Comparison of ENCODE assay signal across 9 mouse cellular contexts in the genomic region with DNA sequence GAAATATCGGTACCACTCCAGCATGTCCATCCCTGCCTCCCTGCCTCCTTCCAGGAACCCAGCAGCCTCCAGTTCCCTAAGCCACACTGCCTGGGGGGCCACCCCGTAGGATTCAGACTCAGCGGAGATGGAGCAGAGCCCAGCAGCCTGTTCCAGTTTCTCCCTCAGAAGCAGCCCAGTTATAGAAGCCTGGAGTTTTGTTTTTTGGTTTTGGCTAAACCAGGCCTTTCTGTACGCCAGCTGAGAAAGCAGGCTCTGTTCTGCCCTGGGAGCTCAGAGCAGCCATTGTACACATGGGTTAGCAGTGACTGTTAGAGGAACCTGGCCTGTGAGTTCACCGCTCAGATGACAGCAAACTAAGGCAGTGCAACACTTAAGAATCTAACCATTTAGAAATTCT. TPM values are rescaled to one million over a fixed set of nuclear protein-coding genes. Genes with fewer than 3 reads are reported as not detected.
DNase-seq lines count a peak whose midpoint lies in the region; ATAC-seq and TF ChIP-seq lines count a peak whose summit lies in the region.
"Had no signal": no experiment of that assay in that cellular context is flagged by ENCODE, and none has a peak within 500 bp of the region (broad histone marks: within the 10 kb centered on the region; RNA-seq: fewer than 3 reads in every experiment).

No protein-coding gene starts in this region.

- TF ChIP-seq CTCF in cortical plate, adult 2 months (IDR thresholded peaks at IDR 0.05; ENCODE audit: extremely low read depth, insufficient read depth, low read length): no peak

- WGBS in hindbrain, embryonic 14.5 days: 68% methylated on average over 5 of the region's 5 CpGs
- 59% methylated on average over 5 of the region's 5 CpGs for WGBS in limb, embryonic 13.5 days

- H3K36me3 ChIP-seq in hindbrain, embryonic 14.5 days (replicated peaks; ENCODE audit: control insufficient read depth, insufficient read depth): no peaks in the 10 kb centered on the region
- H3K36me3 ChIP-seq in limb, embryonic 13.5 days: peaks cover 7% of the 10 kb centered on the region; the same call in 1 of the 2 replicates

- no peaks in the 10 kb centered on the region for H3K9me3 ChIP-seq in hindbrain, embryonic 14.5 days (ENCODE audit: control insufficient read depth, low read length)
- no peaks in the 10 kb centered on the region for H3K9me3 ChIP-seq in limb, embryonic 13.5 days

- no peaks in the 10 kb centered on the region; the same call in 1 of the 2 replicates for H3K4me1 ChIP-seq in cortical plate, adult 2 months (ENCODE audit: control insufficient read depth, insufficient read depth, low read length)
- H3K4me1 ChIP-seq in hindbrain, embryonic 14.5 days (replicated peaks; ENCODE audit: control insufficient read depth, insufficient read depth, low read length): peaks cover 35% of the 10 kb centered on the region
- H3K4me1 ChIP-seq in limb, embryonic 13.5 days: peaks cover 22% of the 10 kb centered on the region

- H3K27me3 ChIP-seq in hindbrain, embryonic 14.5 days (ENCODE audit: control insufficient read depth, insufficient read depth, low read length): no peaks in the 10 kb centered on the region
- H3K27me3 ChIP-seq in limb, embryonic 13.5 days: peaks cover 10% of the 10 kb centered on the region; the same call in 1 of the 2 replicates

- TF ChIP-seq POLR2A in cortical plate, adult 2 months (IDR thresholded peaks at IDR 0.05; ENCODE audit: extremely low read depth, insufficient read depth, low read length): 0 out of 2 replicates have a peak, but pooled peaks have one; percentile 15

- H3K4me2 ChIP-seq in hindbrain, embryonic 14.5 days (replicated peaks): no peak overlapping the region
- H3K4me2 ChIP-seq in limb, embryonic 13.5 days (replicated peaks): peak overlapping the region; percentile 43

- ATAC-seq in hindbrain, embryonic 14.5 days (ENCODE audit: low FRiP score): peak; percentile 34; the same call in 1 of the 2 replicates
- ATAC-seq in limb, embryonic 13.5 days (ENCODE audit: low FRiP score, low read depth): peak; percentile 74
- no peak for ATAC-seq in erythroid progenitor cell, adult 5-6 weeks (replicated peaks; ENCODE audit: low FRiP score, poor library complexity, severe bottlenecking)

- no peak overlapping the region for H3K4me3 ChIP-seq in cortical plate, adult 2 months (ENCODE audit: insufficient read depth, low read length)
- H3K4me3 ChIP-seq in hindbrain, embryonic 14.5 days (replicated peaks; ENCODE audit: low read length): no peak overlapping the region
- no peak overlapping the region for H3K4me3 ChIP-seq in limb, embryonic 13.5 days

- H3K27ac ChIP-seq in cortical plate, adult 2 months (ENCODE audit: insufficient read depth, low read length): peak overlapping the region; percentile 66
- peak overlapping the region; percentile 59 for H3K27ac ChIP-seq in hindbrain, embryonic 14.5 days
- H3K27ac ChIP-seq in limb, embryonic 13.5 days: peak overlapping the region; percentile 87

- no peak overlapping the region for H3K9ac ChIP-seq in hindbrain, embryonic 14.5 days
- no peak overlapping the region; the same call in 1 of the 2 replicates for H3K9ac ChIP-seq in limb, embryonic 13.5 days

- peak; percentile 33 to 60 for DNase-seq in frontal cortex, adult 2 months (ENCODE audit: extremely low spot score in 1 of 2, low spot score in 1 of 2)
- no peak for DNase-seq in hindbrain, embryonic 14.5 days (ENCODE audit: low spot score)
- no peak for DNase-seq in lung, postnatal 25 days (ENCODE audit: low spot score)
- DNase-seq in testis, postnatal 10 days (ENCODE audit: low spot score): no peak

RNA-seq across cellular contexts. Expression of gene Cnmd, which starts 3.7 kb away (rescaled TPM):
- 2.7 and 3.0 TPM in 2 replicates for polyA plus RNA-seq in cortical plate, adult 2 months (2012; rRNA removed)
- 2.5 and 3.0 TPM in 2 replicates for polyA plus RNA-seq in frontal cortex, adult 2 months (2012; rRNA removed)
- 2.6 and 4.2 TPM in 2 replicates for polyA plus RNA-seq in hindbrain, embryonic 14.5 days (2014; fragmentation: Nextera tagmentation; extraction: Ambion mirVana)
- 189 and 200 TPM in 2 replicates for polyA plus RNA-seq in limb, embryonic 13.5 days (2015; fragmentation: Nextera tagmentation; extraction: Ambion mirVana)
- not detected in 2 replicates for total RNA-seq in erythroid progenitor cell, adult 5-6 weeks (2015; ENCODE audit: low replicate concordance)
- total RNA-seq in erythroid progenitor cell, adult 5-6 weeks (2017; ENCODE audit: low replicate concordance): not detected in 2 replicates
- total RNA-seq: hematopoietic stem cell, adult 5-6 weeks; neutrophil, adult 5-6 weeks had no signal

Comparison
In these comparisons a context has a peak if more than half of its experiments do, and no peak if none do; other contexts are left out.
1. DNase-seq: peak in frontal cortex, adult 2 months (2 of 2); none in hindbrain, embryonic 14.5 days (single experiment), lung, postnatal 25 days (single experiment) and testis, postnatal 10 days (single experiment).
2. RNA of gene Cnmd, which starts 3.7 kb away (polyA plus RNA-seq): 189 to 200 TPM in limb, embryonic 13.5 days; 2.6 to 4.2 TPM in hindbrain, embryonic 14.5 days, 2.7 to 3.0 TPM in cortical plate, adult 2 months and 2.5 to 3.0 TPM in frontal cortex, adult 2 months; every median in the first group is over 10 times any median in the second.
3. Peak in every context shown above with its lines, with median percentiles within 50 percentile points of each other: H3K27ac ChIP-seq.